ENCODE assay signal across 8 mouse cellular contexts in genomic region chr3:35340935-35341800, GRCm38 (mm10).
A peak's percentile ranks its signal among the peaks of the same experiment; 100 is the strongest.
DNase-seq lines count a peak whose midpoint lies in the region; ATAC-seq and TF ChIP-seq lines count a peak whose summit lies in the region.

No protein-coding gene starts in this region.

- 0 out of 2 replicates have a peak, but pooled peaks cover 4% of the 10 kb centered on the region for H3K4me1 ChIP-seq in heart, embryonic 10.5 days
- peaks cover 37% of the 10 kb centered on the region for H3K4me1 ChIP-seq in forebrain, embryonic 15.5 days
- no peaks in the 10 kb centered on the region for H3K4me1 ChIP-seq in liver, postnatal 0 days (ENCODE audit: insufficient read depth)
- no peaks in the 10 kb centered on the region for H3K4me1 ChIP-seq in small intestine, adult 2 months (ENCODE audit: control insufficient read depth, insufficient read depth, insufficient read length, low read length)

- H3K27me3 ChIP-seq in heart, embryonic 10.5 days (ENCODE audit: insufficient read depth, poor library complexity, severe bottlenecking): 0 out of 2 replicates have a peak, but pooled peaks cover 7% of the 10 kb centered on the region
- H3K27me3 ChIP-seq in forebrain, embryonic 15.5 days: no peaks in the 10 kb centered on the region
- 0 out of 2 replicates have a peak, but pooled peaks cover 3% of the 10 kb centered on the region for H3K27me3 ChIP-seq in liver, postnatal 0 days (ENCODE audit: insufficient read depth, low read length)
- H3K27me3 ChIP-seq in small intestine, adult 2 months (ENCODE audit: control insufficient read depth, insufficient read depth, low read length): no peaks in the 10 kb centered on the region

- no peaks in the 10 kb centered on the region for H3K36me3 ChIP-seq in heart, embryonic 10.5 days
- no peaks in the 10 kb centered on the region for H3K36me3 ChIP-seq in forebrain, embryonic 15.5 days
- no peaks in the 10 kb centered on the region for H3K36me3 ChIP-seq in liver, postnatal 0 days (replicated peaks; ENCODE audit: insufficient read depth, low read length)
- H3K36me3 ChIP-seq in small intestine, adult 2 months (ENCODE audit: control insufficient read depth, insufficient read depth, low read length): no peaks in the 10 kb centered on the region

- peak overlapping the region; percentile 81 for H3K27ac ChIP-seq in heart, embryonic 10.5 days
- H3K27ac ChIP-seq in forebrain, embryonic 15.5 days (replicated peaks): peak overlapping the region; percentile 91
- no peak overlapping the region for H3K27ac ChIP-seq in liver, postnatal 0 days (ENCODE audit: low read depth)
- no peak overlapping the region for H3K27ac ChIP-seq in small intestine, adult 2 months (ENCODE audit: insufficient read depth, low read depth, low read length)

- no peak for TF ChIP-seq EP300 in liver, postnatal 0 days (IDR thresholded peaks at IDR 0.05; ENCODE audit: low read depth)

- no peaks in the 10 kb centered on the region for H3K9me3 ChIP-seq in heart, embryonic 10.5 days
- no peaks in the 10 kb centered on the region for H3K9me3 ChIP-seq in forebrain, embryonic 15.5 days
- H3K9me3 ChIP-seq in liver, postnatal 0 days (ENCODE audit: low read length): no peaks in the 10 kb centered on the region

- DNase-seq in heart, embryonic 10.5 days (ENCODE audit: low spot score): no peak
- no peak for DNase-seq in heart, adult 9 months (ENCODE audit: low spot score in 2 of 2)
- peak; percentile 4 to 14 for DNase-seq in cerebellum, adult 18-20 months
- peak; percentile 71 to 85 for DNase-seq in layer of hippocampus, adult 8-10 months (ENCODE audit: low spot score in 2 of 2)
- DNase-seq in liver, postnatal 0 days: no peak

- TF ChIP-seq CTCF in liver, postnatal 0 days (IDR thresholded peaks at IDR 0.05; ENCODE audit: low read depth): no peak
- no peak for TF ChIP-seq CTCF in small intestine, adult 2 months (IDR thresholded peaks at IDR 0.05; ENCODE audit: extremely low read depth, insufficient read length, insufficient replicate concordance, low read depth, low read length)

- H3K9ac ChIP-seq in forebrain, embryonic 15.5 days (replicated peaks): peak overlapping the region; percentile 42
- no peak overlapping the region for H3K9ac ChIP-seq in liver, postnatal 0 days (replicated peaks)

- H3K4me3 ChIP-seq in heart, embryonic 10.5 days: peak overlapping the region; percentile 66
- peak overlapping the region; percentile 38 for H3K4me3 ChIP-seq in forebrain, embryonic 15.5 days
- H3K4me3 ChIP-seq in liver, postnatal 0 days (ENCODE audit: low read depth, low read length): peak overlapping the region; percentile 30
- H3K4me3 ChIP-seq in small intestine, adult 2 months (ENCODE audit: low read depth, low read length): 0 out of 2 replicates have a peak overlapping the region, but pooled peaks have one; percentile 4

- peak overlapping the region; percentile 65 for H3K4me2 ChIP-seq in forebrain, embryonic 15.5 days (replicated peaks)
- H3K4me2 ChIP-seq in liver, postnatal 0 days (ENCODE audit: low read depth, low read length): peak overlapping the region; percentile 71

- peak; percentile 93 for ATAC-seq in forebrain, embryonic 15.5 days (replicated peaks)
- ATAC-seq in liver, postnatal 0 days: no peak
- no peak for ATAC-seq in CD4-positive, CD25-positive, alpha-beta regulatory T cell, adult 4 months

- WGBS in heart, embryonic 10.5 days: 1% methylated on average over 22 of the region's 22 CpGs
- under 1% methylated on average over 22 of the region's 22 CpGs for WGBS in forebrain, embryonic 15.5 days
- WGBS in liver, postnatal 0 days (ENCODE audit: insufficient replicate concordance): 3% methylated on average over 22 of the region's 22 CpGs
- 13% methylated on average over 22 of the region's 22 CpGs for WGBS in small intestine, adult 2 months

- no peak for TF ChIP-seq POLR2A in small intestine, adult 2 months (IDR thresholded peaks at IDR 0.05; ENCODE audit: low read depth, low read length)

Comparison
In these comparisons a context has a peak if more than half of its experiments do, and no peak if none do; other contexts are left out.
1. DNase-seq: peak in cerebellum, adult 18-20 months (2 of 2) and layer of hippocampus, adult 8-10 months (2 of 2); none in heart, embryonic 10.5 days (single experiment), heart, adult 9 months (0 of 2) and liver, postnatal 0 days (single experiment).
2. H3K27ac ChIP-seq: peak in heart, embryonic 10.5 days (single experiment) and forebrain, embryonic 15.5 days (single experiment); none in liver, postnatal 0 days (single experiment) and small intestine, adult 2 months (single experiment).
3. H3K4me3 ChIP-seq: peak in every context shown above with its lines; median percentile 66 in heart, embryonic 10.5 days; 38 in forebrain, embryonic 15.5 days; 30 in liver, postnatal 0 days; 4 in small intestine, adult 2 months.